Mouse (Mus musculus) layer of hippocampus, adult 18-20 months (tissue): ENCODE results near the gene Vmn2r59. TPM values are rescaled to one million over a fixed set of nuclear protein-coding genes. Genes with fewer than 3 reads are reported as not detected.
"Not testable (repeated sequence)": the region's sequence is repeated elsewhere in the genome, so short reads cannot be mapped to it uniquely, and the experiment has no call there.

Experiments used
- DNase-seq, 2 experiments: peaks; one replicate each; pipeline ENCODE4 v3.0.0; 2022; ENCODE audit warnings: low spot score in 2 of 2
- long read RNA-seq: library from polyadenylated mRNA; stranded (forward); transcript quantifications from one replicate; pipeline ENCODE4 v2.0.0, GENCODE M21; 2021
- total RNA-seq, 2 experiments: library from RNA; stranded (reverse); gene quantifications; 2 replicates each; pipeline ENCODE4 v1.2.3; 2021

Gene Vmn2r59
- total RNA-seq, result not detected
- long read RNA-seq, result 0 reads

DNA sequence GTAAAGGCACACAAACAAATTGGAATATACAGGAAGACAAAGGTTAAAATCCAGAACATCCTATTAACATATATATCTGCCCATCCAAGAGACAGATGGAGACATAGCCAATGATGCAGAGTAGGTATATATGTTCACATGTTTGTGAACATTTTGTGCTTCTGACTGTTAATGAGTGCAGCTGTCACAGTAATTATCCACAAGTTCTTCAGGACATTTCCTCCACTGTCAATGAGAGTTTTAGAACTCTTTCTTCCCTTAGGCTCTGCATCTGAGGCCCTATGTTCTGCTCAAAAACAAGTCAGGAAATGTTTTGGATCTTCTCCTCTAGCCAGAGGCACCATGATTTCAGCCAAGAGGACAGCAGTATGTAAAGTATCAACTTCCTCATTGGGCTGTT is at the start of gene Vmn2r59:
TSS of gene Vmn2r59 (minus strand) at position 101 of the 400 bp plus-strand sequence.
- DNase-seq, result no peak

GRCm38 (mm10) chr7:42107470-42107869 is 48.6 kb upstream of the Vmn2r59 start, which contains the start of gene Vmn2r60:
TSS of gene Vmn2r60 (plus strand) at chr7:42107770.
- no peak for DNase-seq

DNA sequence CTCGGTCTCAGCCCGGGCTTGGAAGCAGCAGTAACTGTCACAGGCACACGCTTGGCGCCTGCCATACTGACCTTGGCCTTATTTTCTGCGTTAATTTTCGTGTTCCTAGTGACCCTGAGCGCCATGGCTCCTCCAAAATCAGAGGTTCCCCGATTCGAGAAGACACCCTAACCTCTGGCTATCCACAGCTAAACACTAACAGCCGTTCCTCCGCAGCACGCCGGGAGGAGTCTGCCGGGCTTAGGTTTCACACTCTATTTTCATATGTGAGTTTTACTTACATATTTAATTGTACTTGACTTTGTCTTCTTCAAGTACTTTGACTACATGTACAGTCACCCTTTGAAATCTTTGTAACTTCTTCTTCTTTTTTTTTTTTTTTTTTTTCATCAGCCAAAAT is 48.2 kb upstream of the Vmn2r59 start:
- DNase-seq, result not testable (repeated sequence)

Other genes starting within 250 kb of the Vmn2r59 start
- gene Vmn2r58, start 186.3 kb downstream of the Vmn2r59 start, total RNA-seq, result not detected
- under 1 TPM; 0.07 to 0.08 TPM for gene Vmn2r60, start 48.7 kb upstream of the Vmn2r59 start, total RNA-seq
- not detected for gene Vmn2r61, start 201.0 kb upstream of the Vmn2r59 start, total RNA-seq